Mouse (Mus musculus) left cerebral cortex, postnatal 10 days (tissue): ENCODE results near the gene Nsmce1. TPM values are rescaled to one million over a fixed set of nuclear protein-coding genes. Genes with fewer than 3 reads are reported as not detected.

Source experiments
- DNase-seq, 2 experiments: peaks; one replicate each; pipeline ENCODE4 v3.0.0; 2021 to 2022; ENCODE audit warnings: low spot score in 2 of 2, mixed read lengths in 1 of 2; ENCODE audit errors: extremely low spot score in 1 of 2
- intact Hi-C: fragments of 180-260 bp; cut with DNase I; formaldehyde crosslinking; loops from one replicate; pipeline ENCODE4 v1.15.1; 2025
- total RNA-seq, 2 experiments: library from RNA; stranded (reverse); gene quantifications; 2 replicates each; pipeline ENCODE4 v1.2.3; 2021

Gene Nsmce1
- total RNA-seq, 2 experiments from 2014 or later: 21.4 to 23.3 TPM

GRCm38 (mm10) chr7:125495864-125496440 is 4.6 kb upstream of the Nsmce1 start:
- DNase-seq: no peak
- intact Hi-C loops: no loop called here

- intact Hi-C loops: loop anchor here (5.0 kb wide), 1 partner anchor 60 kb away; the partner anchor contains the start of gene Il4ra
- DNase-seq: no peak
Observed at GRCm38 (mm10) chr7:125492551-125492950, 1.2 kb upstream of the Nsmce1 start.

DNA sequence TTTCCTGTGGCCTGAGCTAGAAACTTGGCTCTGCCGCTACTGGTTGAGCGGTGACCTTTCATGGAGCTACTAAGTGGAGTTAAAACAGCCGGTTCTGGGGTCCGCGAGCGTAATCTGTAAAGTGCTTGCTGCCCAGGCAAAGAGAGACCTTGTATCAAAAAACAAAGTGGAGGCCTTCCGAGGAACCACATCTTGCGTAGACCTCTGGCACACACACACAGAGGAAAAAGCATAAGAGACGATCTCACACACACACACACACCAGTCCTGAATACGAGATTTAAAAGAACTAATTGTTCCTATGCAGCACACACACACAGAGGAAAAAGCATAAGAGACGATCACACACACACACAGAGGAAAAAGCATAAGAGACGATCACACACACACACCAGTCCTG is 364 bp upstream of the Nsmce1 start:
- intact Hi-C loops: loop anchor here (5.0 kb wide), 1 partner anchor 61 kb away; the partner anchor contains the start of gene Il4ra
- DNase-seq: no peak

GRCm38 (mm10) chr7:125489636-125490035 is 1.8 kb downstream of the Nsmce1 start:
- DNase-seq: no peak
- intact Hi-C loops: loop anchor here (5.0 kb wide), 2 partner anchors 63 to 93 kb away; partner anchors contain the start of gene Il4ra

DNA sequence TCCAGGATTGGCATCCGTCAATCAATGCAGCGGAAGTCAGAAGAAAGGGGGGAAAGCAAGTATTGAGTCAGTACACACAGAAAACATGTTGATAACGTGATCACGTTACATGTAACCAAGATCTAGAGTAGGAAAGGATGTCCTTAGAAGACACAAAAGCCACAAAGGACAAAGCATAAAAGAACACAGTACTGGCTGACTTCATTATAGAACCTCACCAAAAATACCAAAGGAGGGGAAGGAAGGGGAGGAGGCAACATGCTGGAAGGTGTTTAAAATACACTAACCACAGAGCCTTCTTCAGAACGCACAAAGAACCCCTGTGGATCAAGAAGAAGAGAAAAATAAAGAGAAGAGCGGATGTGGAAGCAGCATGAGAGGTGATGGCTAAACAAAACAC is 2.7 kb downstream of the Nsmce1 start:
- no peak for DNase-seq
- intact Hi-C loops: loop anchor here (5.0 kb wide), 1 partner anchor 94 kb away; no protein-coding TSS in a partner anchor

DNA sequence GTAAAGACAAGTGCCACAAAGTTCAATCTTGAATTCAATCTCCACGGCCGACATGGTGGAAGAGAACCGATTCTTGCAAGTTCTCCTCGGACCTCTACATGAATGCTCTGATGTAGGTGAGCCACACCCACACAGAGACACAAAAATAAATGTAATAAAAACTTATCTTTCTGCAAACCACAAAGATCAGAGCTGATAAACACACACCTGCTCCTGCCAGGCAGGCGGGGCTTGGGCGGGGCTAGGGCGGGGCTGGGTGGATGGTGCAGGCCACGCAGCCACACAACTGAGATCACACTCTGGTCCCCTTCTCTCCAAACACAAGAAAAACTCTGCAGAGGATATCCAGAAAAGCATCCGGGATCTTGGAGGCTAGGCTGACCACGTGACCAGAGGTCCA is 4.3 kb downstream of the Nsmce1 start:
- intact Hi-C loops: loop anchor here (5.0 kb wide), 1 partner anchor 95 kb away; no protein-coding TSS in a partner anchor
- no peak for DNase-seq

- no peak for DNase-seq
- intact Hi-C loops: loop anchor here (5.0 kb wide), 1 partner anchor 96 kb away; no protein-coding TSS in a partner anchor
Observed at GRCm38 (mm10) chr7:125486121-125486630, 5.2 kb downstream of the Nsmce1 start.

DNA sequence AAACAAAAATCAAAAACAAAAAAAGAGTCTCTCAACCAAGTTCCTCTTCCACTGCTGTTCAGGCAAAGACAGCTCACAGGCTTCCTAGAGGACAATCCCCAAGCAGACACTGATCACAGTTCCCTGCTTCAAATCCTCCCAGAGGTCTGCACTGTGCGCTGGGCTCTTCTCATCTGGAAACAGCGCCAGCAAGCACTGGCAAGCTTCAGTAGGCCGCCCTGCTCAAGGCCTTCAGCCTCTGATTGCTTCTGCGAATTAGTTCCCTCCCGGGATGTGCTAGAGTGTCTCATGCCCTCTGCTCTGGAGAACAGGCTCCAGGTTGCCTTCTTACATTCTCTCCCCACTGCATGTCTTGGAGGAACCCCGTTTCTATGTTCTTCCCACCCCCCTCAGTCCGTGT is 6.6 kb downstream of the Nsmce1 start:
- DNase-seq: no peak
- intact Hi-C loops: loop anchor here (5.0 kb wide), 1 partner anchor 98 kb away; no protein-coding TSS in a partner anchor

- DNase-seq: no peak
- intact Hi-C loops: no loop called here
Observed at GRCm38 (mm10) chr7:125482886-125483285, 8.5 kb downstream of the Nsmce1 start.

- DNase-seq: no peak
- intact Hi-C loops: no loop called here
Observed at GRCm38 (mm10) chr7:125482339-125482738, 9.1 kb downstream of the Nsmce1 start.

- DNase-seq: no peak
- intact Hi-C loops: no loop called here
Observed at GRCm38 (mm10) chr7:125480518-125480917, 10.9 kb downstream of the Nsmce1 start.

- intact Hi-C loops: no loop called here
- no peak for DNase-seq
Observed at GRCm38 (mm10) chr7:125478391-125478984, 12.9 kb downstream of the Nsmce1 start.

DNA sequence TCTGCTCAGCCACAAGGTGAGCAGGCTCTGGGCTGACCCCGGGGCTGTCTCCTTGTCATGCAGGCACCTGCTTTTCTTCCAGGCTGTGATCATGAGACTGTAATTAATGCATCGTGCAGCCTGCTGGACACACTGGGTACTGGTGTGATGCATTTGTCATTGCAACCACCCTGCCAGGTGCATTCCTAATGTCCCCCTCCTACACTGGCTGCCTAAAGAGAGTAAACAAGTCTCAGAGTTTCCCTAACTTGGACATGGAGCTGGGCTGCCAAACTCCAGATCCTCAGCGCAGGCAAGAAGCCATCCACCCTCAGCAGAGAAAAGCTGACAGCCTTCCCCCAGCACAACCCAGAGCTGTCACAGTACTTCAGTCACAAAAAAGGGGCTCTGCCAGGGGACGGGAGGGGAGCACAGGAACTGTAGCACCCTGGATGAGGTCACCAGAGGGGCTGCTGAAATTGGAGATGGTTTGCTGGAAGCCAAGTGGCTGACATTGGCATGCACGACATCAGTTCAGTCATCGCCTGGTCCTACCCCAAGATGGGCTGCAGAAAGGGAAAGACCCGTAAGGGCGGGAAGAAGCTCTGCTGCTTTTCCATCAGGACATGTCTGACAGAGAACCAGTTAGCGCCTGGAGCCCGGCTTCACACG is 15.7 kb downstream of the Nsmce1 start:
- intact Hi-C loops: no loop called here
- peak in 1 of 2 experiments; percentile 18 for DNase-seq

GRCm38 (mm10) chr7:125474535-125474934 is 16.9 kb downstream of the Nsmce1 start:
- intact Hi-C loops: loop anchor here (5.0 kb wide), 1 partner anchor 163 kb away; no protein-coding TSS in a partner anchor
- DNase-seq: no peak

GRCm38 (mm10) chr7:125471991-125472741 is 19.2 kb downstream of the Nsmce1 start:
- intact Hi-C loops: loop anchor here (1.0 to 5.0 kb wide), 2 partner anchors 109 to 165 kb away; no protein-coding TSS in a partner anchor
- peak; percentile 68 to 84 for DNase-seq

DNA sequence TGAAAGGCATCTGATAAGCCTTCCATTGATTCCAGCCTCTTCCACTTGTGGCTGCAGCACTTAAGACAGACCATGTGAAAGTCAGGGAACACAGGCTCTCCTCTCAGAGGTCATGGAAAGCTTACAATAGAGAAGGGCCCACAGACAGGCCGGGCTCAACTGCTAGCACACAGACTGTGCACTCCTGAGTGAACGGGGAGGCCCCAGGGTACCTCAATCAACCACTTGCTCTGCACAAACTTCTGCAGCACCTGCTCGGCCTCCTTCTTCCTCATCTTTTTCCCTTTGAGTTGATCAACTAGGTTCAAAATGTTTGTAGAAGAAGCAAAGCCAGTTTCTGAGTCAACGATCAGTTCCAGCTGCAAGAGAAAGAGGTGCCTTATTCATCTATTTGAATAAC is 20.5 kb downstream of the Nsmce1 start:
- intact Hi-C loops: loop anchor here (5.0 kb wide), 1 partner anchor 166 kb away; no protein-coding TSS in a partner anchor
- DNase-seq: no peak

DNA sequence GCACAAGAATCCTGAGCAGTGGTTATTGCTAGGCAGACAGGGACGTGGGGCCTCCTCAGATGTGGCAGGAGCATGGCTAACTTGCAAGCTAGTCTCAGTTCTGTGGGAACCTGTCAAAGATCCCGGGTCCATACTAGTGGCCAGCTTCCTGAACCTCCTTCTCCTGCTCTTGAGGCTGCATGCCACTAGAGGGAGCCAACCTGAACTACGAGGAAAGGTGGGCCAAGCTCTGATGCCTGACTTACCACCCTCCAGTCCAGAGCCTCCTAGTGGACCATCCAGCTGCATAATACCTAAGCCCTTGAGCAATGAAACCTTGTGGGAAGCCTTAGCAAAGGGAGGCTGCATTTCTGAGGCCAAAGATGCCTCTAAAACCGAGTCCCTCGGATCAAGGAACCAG is 21.5 kb downstream of the Nsmce1 start:
- intact Hi-C loops: loop anchor here (5.0 kb wide), 1 partner anchor 167 kb away; no protein-coding TSS in a partner anchor
- peak; percentile 59 to 84 for DNase-seq

- no peak for DNase-seq
- intact Hi-C loops: no loop called here
Observed at GRCm38 (mm10) chr7:125462200-125462599, 29.2 kb downstream of the Nsmce1 start.

DNA sequence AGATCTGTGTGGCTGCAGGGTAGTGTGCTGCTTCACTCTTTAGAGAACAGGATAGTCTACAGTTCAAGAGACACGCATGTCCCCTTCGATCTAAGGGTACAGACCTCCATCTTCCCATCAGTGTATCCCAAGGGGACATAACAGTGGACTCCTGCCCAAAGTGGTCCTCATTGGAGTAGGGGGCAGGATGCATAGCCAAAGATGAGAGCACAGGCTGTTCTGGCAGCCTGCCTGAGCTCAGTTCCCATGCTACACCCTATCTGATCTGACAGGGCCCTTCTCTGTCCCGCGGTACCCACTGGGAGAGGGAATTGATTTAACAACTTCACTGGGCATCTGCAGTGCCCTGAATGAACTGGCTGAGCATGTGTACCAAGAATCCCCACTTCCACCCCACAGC is 37.7 kb downstream of the Nsmce1 start:
- no peak for DNase-seq
- intact Hi-C loops: no loop called here
